Mouse (Mus musculus) thymus, postnatal 36 days (tissue): ENCODE results near the gene Tank.

ENCODE experiments used
- DNase-seq, 2 experiments: peaks; one replicate each; pipeline ENCODE4 v3.0.0; 2022; ENCODE audit warnings: mixed read lengths in 2 of 2

The Tank gene

GRCm38 (mm10) chr2:61580555-61581080, 2.2 kb downstream of the Tank start:
- no peak for DNase-seq

GRCm38 (mm10) chr2:61582578-61583315, 4.4 kb downstream of the Tank start:
- no peak for DNase-seq

GRCm38 (mm10) chr2:61585447-61585846, 7.1 kb downstream of the Tank start:
- no peak for DNase-seq

GRCm38 (mm10) chr2:61586166-61586565, 7.8 kb downstream of the Tank start:
- no peak for DNase-seq

- no peak for DNase-seq
These were observed 12.4 kb downstream of the Tank start for GRCm38 (mm10) chr2:61590751-61591150.

- no peak for DNase-seq
These were observed 13.7 kb downstream of the Tank start for GRCm38 (mm10) chr2:61592095-61592494.

GRCm38 (mm10) chr2:61592699-61593029, 14.3 kb downstream of the Tank start:
- DNase-seq: no peak

GRCm38 (mm10) chr2:61593030-61593811, 14.8 kb downstream of the Tank start:
- peak; percentile 96 to 98 for DNase-seq

- DNase-seq: peak in 1 of 2 experiments; percentile 13
These were observed 15.5 kb downstream of the Tank start for GRCm38 (mm10) chr2:61593871-61594304.

- no peak for DNase-seq
These were observed 21.3 kb downstream of the Tank start for GRCm38 (mm10) chr2:61599730-61600129.

GRCm38 (mm10) chr2:61603461-61603860, 25.1 kb downstream of the Tank start:
- no peak for DNase-seq

GRCm38 (mm10) chr2:61606942-61607341, 28.6 kb downstream of the Tank start:
- DNase-seq: no peak

- no peak for DNase-seq
These were observed 45.6 kb downstream of the Tank start for GRCm38 (mm10) chr2:61623996-61624395.

GRCm38 (mm10) chr2:61630864-61631555, 52.6 kb downstream of the Tank start:
- DNase-seq: no peak

GRCm38 (mm10) chr2:61635099-61635498, 56.7 kb downstream of the Tank start:
- DNase-seq: no peak

GRCm38 (mm10) chr2:61638182-61638581, 59.8 kb downstream of the Tank start:
- DNase-seq: no peak

- peak; percentile 15 to 17 for DNase-seq
These were observed 64.3 kb downstream of the Tank start for GRCm38 (mm10) chr2:61642452-61643368.

GRCm38 (mm10) chr2:61651206-61651605, 72.8 kb downstream of the Tank start:
- DNase-seq: no peak

- DNase-seq: no peak
These were observed 73.3 kb downstream of the Tank start for GRCm38 (mm10) chr2:61651640-61652039.

GRCm38 (mm10) chr2:61655046-61655381, 76.6 kb downstream of the Tank start:
- no peak for DNase-seq

- DNase-seq: peak; percentile 9 to 35
These were observed 77.2 kb downstream of the Tank start for GRCm38 (mm10) chr2:61655382-61656281.
